Mouse (Mus musculus): Measurements from ENCODE around the gene Mok.

Mok gene

GRCm38 (mm10) chr12:110813132-110813531, 27.6 kb downstream of the Mok start:
- DNase-seq (ENCODE audit: extremely low spot score, low read depth, low spot score): no peak

GRCm38 (mm10) chr12:110808848-110809247, 31.9 kb downstream of the Mok start:
- no peak for DNase-seq (ENCODE audit: extremely low spot score, low read depth, low spot score)

- DNase-seq (ENCODE audit: extremely low spot score, low read depth, low spot score): no peak
Observed at GRCm38 (mm10) chr12:110808430-110808829, 32.3 kb downstream of the Mok start.

- no peak for DNase-seq (ENCODE audit: extremely low spot score, low read depth, low spot score)
Observed at GRCm38 (mm10) chr12:110806301-110806970, 34.3 kb downstream of the Mok start.

GRCm38 (mm10) chr12:110804261-110804660, 36.5 kb downstream of the Mok start:
- DNase-seq (ENCODE audit: extremely low spot score, low read depth, low spot score): no peak

GRCm38 (mm10) chr12:110802674-110803297, 38.0 kb downstream of the Mok start:
- no peak for DNase-seq (ENCODE audit: extremely low spot score, low read depth, low spot score)

GRCm38 (mm10) chr12:110801876-110802464, 38.8 kb downstream of the Mok start:
- no peak for DNase-seq (ENCODE audit: extremely low spot score, low read depth, low spot score)

GRCm38 (mm10) chr12:110799226-110799625, 41.5 kb downstream of the Mok start:
- no peak for DNase-seq (ENCODE audit: extremely low spot score, low read depth, low spot score)

- DNase-seq (ENCODE audit: extremely low spot score, low read depth, low spot score): no peak
Observed at GRCm38 (mm10) chr12:110797842-110798431, 42.8 kb downstream of the Mok start.

- no peak for DNase-seq (ENCODE audit: extremely low spot score, low read depth, low spot score)
Observed at GRCm38 (mm10) chr12:110797202-110797601, 43.5 kb downstream of the Mok start.

GRCm38 (mm10) chr12:110796748-110797147, 44.0 kb downstream of the Mok start:
- DNase-seq (ENCODE audit: extremely low spot score, low read depth, low spot score): no peak

- no peak for DNase-seq (ENCODE audit: extremely low spot score, low read depth, low spot score)
Observed at GRCm38 (mm10) chr12:110795035-110795434, 45.7 kb downstream of the Mok start.

GRCm38 (mm10) chr12:110791026-110791425, 49.7 kb downstream of the Mok start:
- no peak for DNase-seq (ENCODE audit: extremely low spot score, low read depth, low spot score)

GRCm38 (mm10) chr12:110790580-110790979, 50.2 kb downstream of the Mok start:
- DNase-seq (ENCODE audit: extremely low spot score, low read depth, low spot score): no peak

- no peak for DNase-seq (ENCODE audit: extremely low spot score, low read depth, low spot score)
Observed at GRCm38 (mm10) chr12:110786243-110786642, 54.5 kb downstream of the Mok start.

- no peak for DNase-seq (ENCODE audit: extremely low spot score, low read depth, low spot score)
Observed at GRCm38 (mm10) chr12:110784211-110784610, 56.5 kb downstream of the Mok start.

- DNase-seq (ENCODE audit: extremely low spot score, low read depth, low spot score): no peak
Observed at GRCm38 (mm10) chr12:110782278-110782677, 58.5 kb downstream of the Mok start.

GRCm38 (mm10) chr12:110781181-110781580, 59.6 kb downstream of the Mok start:
- DNase-seq (ENCODE audit: extremely low spot score, low read depth, low spot score): no peak

GRCm38 (mm10) chr12:110779296-110779695, 61.4 kb downstream of the Mok start:
- no peak for DNase-seq (ENCODE audit: extremely low spot score, low read depth, low spot score)

- no peak for DNase-seq (ENCODE audit: extremely low spot score, low read depth, low spot score)
Observed at GRCm38 (mm10) chr12:110777853-110778252, 62.9 kb downstream of the Mok start.

- no peak for DNase-seq (ENCODE audit: extremely low spot score, low read depth, low spot score)
Observed at GRCm38 (mm10) chr12:110775628-110776426, 64.9 kb downstream of the Mok start.
